ENCODE assay signal across 20 mouse cellular contexts in the genomic region with DNA sequence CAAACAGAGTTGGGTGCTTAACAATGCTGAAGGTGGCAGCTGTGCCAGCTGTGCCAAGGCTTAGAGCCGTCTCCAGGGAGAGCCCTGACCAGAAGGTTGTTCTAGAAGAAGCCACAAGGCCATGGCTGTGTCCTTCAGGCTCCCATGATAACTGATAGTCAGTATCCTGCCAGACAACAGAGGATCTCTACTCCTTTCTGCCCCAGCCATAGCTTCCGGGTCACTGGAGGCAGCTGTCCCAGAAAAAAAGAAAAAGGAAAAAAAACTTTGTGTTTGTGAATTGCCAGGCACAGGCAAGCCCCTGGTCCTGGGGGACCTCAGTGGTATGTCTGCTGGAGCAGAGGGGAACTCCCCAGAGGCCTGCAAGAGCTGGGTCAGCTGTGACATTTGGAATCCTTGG. TPM values are rescaled to one million over a fixed set of nuclear protein-coding genes. Genes with fewer than 3 reads are reported as not detected.
DNase-seq lines count a peak whose midpoint lies in the region; ATAC-seq lines count a peak whose summit lies in the region.
"Had no signal": no experiment of that assay in that cellular context is flagged by ENCODE, and none has a peak within 500 bp of the region (broad histone marks: within the 10 kb centered on the region; RNA-seq: fewer than 3 reads in every experiment).

No protein-coding gene starts in this region.

- no peak for ATAC-seq in heart, embryonic 12.5 days (ENCODE audit: insufficient number of reproducible peaks, low FRiP score)
- no peak for ATAC-seq in neural tube, embryonic 13.5 days (ENCODE audit: low read depth)
- ATAC-seq in monocyte, adult 5-6 weeks (replicated peaks; ENCODE audit: insufficient number of reproducible peaks, low FRiP score, low TSS enrichment, poor library complexity, severe bottlenecking), result no peak
- ATAC-seq: intestine, postnatal 0 days had no signal

- H3K9ac ChIP-seq in heart, embryonic 12.5 days, result peak overlapping the region; percentile 15; the same call in 1 of the 2 replicates
- no peak overlapping the region for H3K9ac ChIP-seq in neural tube, embryonic 13.5 days
- H3K9ac ChIP-seq: embryonic facial prominence, embryonic 13.5 days; hindbrain, embryonic 15.5 days; liver, embryonic 13.5 days; lung, embryonic 15.5 days; stomach, embryonic 15.5 days had no signal

- DNase-seq in heart, adult 9 months (ENCODE audit: low spot score in 2 of 2), result no peak
- DNase-seq in neural tube, embryonic 10.5 days (ENCODE audit: extremely low spot score, low spot score), result no peak
- DNase-seq in adrenal gland, postnatal 10 days, result peak; percentile 54
- no peak for DNase-seq in embryonic facial prominence, embryonic 10.5 days (ENCODE audit: low spot score)
- DNase-seq: cerebellum, adult 9-10 months; gastrocnemius, postnatal 25 days; liver, embryonic 13.5 days; spleen, adult 18-20 months; thymus, postnatal 36 days had no signal

- no peaks in the 10 kb centered on the region for H3K27me3 ChIP-seq in heart, embryonic 12.5 days (replicated peaks)
- no peaks in the 10 kb centered on the region for H3K27me3 ChIP-seq in neural tube, embryonic 13.5 days
- no peaks in the 10 kb centered on the region for H3K27me3 ChIP-seq in embryonic facial prominence, embryonic 10.5 days (replicated peaks; ENCODE audit: low read depth, poor library complexity, severe bottlenecking)
- H3K27me3 ChIP-seq: embryonic facial prominence, embryonic 13.5 days; hindbrain, embryonic 15.5 days; limb, embryonic 12.5 days; liver, embryonic 13.5 days; lung, embryonic 15.5 days; stomach, embryonic 15.5 days had no signal

- no peaks in the 10 kb centered on the region for H3K9me3 ChIP-seq in heart, embryonic 12.5 days (replicated peaks)
- H3K9me3 ChIP-seq in neural tube, embryonic 13.5 days, result no peaks in the 10 kb centered on the region
- H3K9me3 ChIP-seq in embryonic facial prominence, embryonic 10.5 days, result no peaks in the 10 kb centered on the region
- H3K9me3 ChIP-seq: embryonic facial prominence, embryonic 13.5 days; G1E; hindbrain, embryonic 15.5 days; limb, embryonic 12.5 days; liver, embryonic 13.5 days; lung, embryonic 15.5 days; stomach, embryonic 15.5 days had no signal

- H3K4me3 ChIP-seq in heart, embryonic 12.5 days, result no peak overlapping the region
- H3K4me3 ChIP-seq in neural tube, embryonic 13.5 days, result no peak overlapping the region
- H3K4me3 ChIP-seq in embryonic facial prominence, embryonic 10.5 days, result no peak overlapping the region
- H3K4me3 ChIP-seq: embryonic facial prominence, embryonic 13.5 days; hindbrain, embryonic 15.5 days; layer of hippocampus, adult 2 months; limb, embryonic 12.5 days; liver, embryonic 13.5 days; lung, embryonic 15.5 days; stomach, embryonic 15.5 days had no signal

- peaks cover 8% of the 10 kb centered on the region; the same call in 1 of the 2 replicates for H3K4me1 ChIP-seq in heart, embryonic 12.5 days (replicated peaks)
- H3K4me1 ChIP-seq in neural tube, embryonic 13.5 days (replicated peaks), result peaks cover 67% of the 10 kb centered on the region
- H3K4me1 ChIP-seq in embryonic facial prominence, embryonic 10.5 days, result peaks cover 36% of the 10 kb centered on the region
- H3K4me1 ChIP-seq: liver, embryonic 13.5 days; lung, embryonic 15.5 days; stomach, embryonic 15.5 days had no signal

- 56% methylated on average over 2 of the region's 2 CpGs for WGBS in heart, embryonic 12.5 days
- 56% methylated on average over 2 of the region's 2 CpGs for whole genome bisulfite sequencing in neural tube, embryonic 13.5 days
- 73% methylated on average over 2 of the region's 2 CpGs for WGBS in embryonic facial prominence, embryonic 10.5 days

- H3K27ac ChIP-seq in heart, embryonic 12.5 days (ENCODE audit: poor library complexity, severe bottlenecking), result no peak overlapping the region
- H3K27ac ChIP-seq in neural tube, embryonic 13.5 days (replicated peaks), result peak overlapping the region; percentile 67; the same call in 1 of the 2 replicates
- peak overlapping the region; percentile 57 for H3K27ac ChIP-seq in embryonic facial prominence, embryonic 10.5 days (replicated peaks)
- H3K27ac ChIP-seq: embryonic facial prominence, embryonic 13.5 days; hindbrain, embryonic 15.5 days; layer of hippocampus, adult 2 months; limb, embryonic 12.5 days; liver, embryonic 13.5 days; lung, embryonic 15.5 days; stomach, embryonic 15.5 days had no signal

- H3K4me2 ChIP-seq in heart, embryonic 12.5 days, result no peak overlapping the region
- H3K4me2 ChIP-seq in neural tube, embryonic 13.5 days, result no peak overlapping the region
- H3K4me2 ChIP-seq: embryonic facial prominence, embryonic 13.5 days; hindbrain, embryonic 15.5 days; limb, embryonic 12.5 days; liver, embryonic 13.5 days; lung, embryonic 15.5 days; stomach, embryonic 15.5 days had no signal

- H3K36me3 ChIP-seq in heart, embryonic 12.5 days, result no peaks in the 10 kb centered on the region
- H3K36me3 ChIP-seq in neural tube, embryonic 13.5 days, result peaks cover 44% of the 10 kb centered on the region
- H3K36me3 ChIP-seq in embryonic facial prominence, embryonic 10.5 days (replicated peaks), result peaks cover 15% of the 10 kb centered on the region; the same call in 1 of the 2 replicates
- H3K36me3 ChIP-seq: embryonic facial prominence, embryonic 13.5 days; G1E; limb, embryonic 12.5 days; liver, embryonic 13.5 days; lung, embryonic 15.5 days; stomach, embryonic 15.5 days had no signal

RNA-seq across cellular contexts. Expression of a gene that starts 47.3 kb away (rescaled TPM):
- polyA plus RNA-seq in heart, embryonic 12.5 days (2016; fragmentation: Nextera tagmentation; extraction: Ambion mirVana), result 0.75 and 0.85 TPM in 2 replicates
- 28.4 and 28.5 TPM in 2 replicates for polyA plus RNA-seq in neural tube, embryonic 13.5 days (2015; fragmentation: Nextera tagmentation; extraction: Ambion mirVana)
- 1 to 10 TPM in 1 of 2 experiments, under 1 TPM in 1; 0.81 to 1.3 TPM for total RNA-seq in adrenal gland, postnatal 10 days (2021)
- polyA plus RNA-seq in embryonic facial prominence, embryonic 10.5 days (2016; fragmentation: Nextera tagmentation; extraction: Ambion mirVana), result 2.3 and 3.3 TPM in 2 replicates
- total RNA-seq in monocyte, adult 5-6 weeks (2017), result not detected in 3 replicates
- polyA plus RNA-seq: G1E; liver, embryonic 13.5 days had no signal
